Mouse (Mus musculus) kidney, postnatal 4 days (tissue): ENCODE measurements around the gene Gm47995.
"Not testable (repeated sequence)": the region's sequence is repeated elsewhere in the genome, so short reads cannot be mapped to it uniquely, and the experiment has no call there.

Source experiments
- DNase-seq, 2 experiments: peaks; one replicate each; pipeline ENCODE4 v3.0.0; 2021; ENCODE audit warnings: mixed read lengths in 2 of 2

The Gm47995 gene

DNA sequence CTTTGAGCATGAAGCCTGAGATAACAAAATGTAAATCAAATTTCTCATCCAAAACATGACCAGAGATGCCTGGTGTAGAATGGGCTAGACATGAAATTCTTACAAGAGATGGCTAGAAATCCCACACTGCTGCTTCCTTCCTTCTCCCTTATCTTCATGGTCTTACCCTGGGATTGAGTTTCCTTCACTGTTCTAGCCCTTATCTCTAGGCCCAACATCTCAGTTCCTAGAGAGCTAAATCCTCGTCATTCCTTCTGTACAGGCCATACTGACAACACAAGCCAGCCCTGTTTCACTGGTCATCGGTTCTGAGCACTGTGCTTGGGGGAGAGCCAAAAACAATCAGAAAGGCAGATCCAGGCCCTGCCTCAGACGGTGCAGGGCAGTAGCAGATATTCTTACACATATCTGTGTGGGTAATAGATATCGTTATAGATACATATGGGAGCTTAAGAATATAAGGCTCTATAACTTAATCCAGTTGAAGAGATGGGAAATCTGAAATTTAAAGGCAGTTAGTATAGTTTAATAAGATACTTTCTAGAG is 11.3 kb upstream of the Gm47995 start:
- not testable (repeated sequence) for DNase-seq

- DNase-seq, result no peak
Measured at GRCm38 (mm10) chr1:151188469-151188868, 9.8 kb upstream of the Gm47995 start.

GRCm38 (mm10) chr1:151192075-151192474 is 6.2 kb upstream of the Gm47995 start, which contains the start of gene Gm8947:
Gene Gm8947 (plus strand): TSS chr1:151192376.
- not testable (repeated sequence) for DNase-seq

DNA sequence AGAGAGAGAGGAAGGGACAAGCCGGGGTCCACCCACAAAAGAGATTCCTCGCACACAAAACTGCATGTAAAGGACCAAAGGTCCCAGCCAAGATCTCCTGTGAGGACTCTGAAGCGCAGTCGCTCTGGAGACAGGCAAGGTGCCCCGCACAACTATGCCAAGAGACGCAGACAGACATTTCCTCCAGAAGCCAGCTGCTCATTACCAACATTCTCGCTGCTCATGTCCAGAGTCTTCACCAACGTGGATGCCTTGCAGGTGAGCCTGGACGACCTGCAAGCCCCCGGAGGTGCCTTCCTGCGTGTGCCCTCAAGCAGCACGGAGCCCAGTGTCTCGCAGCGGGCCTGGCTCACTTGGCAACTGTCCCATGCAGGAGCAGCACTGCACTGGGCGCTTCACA is 5.5 kb upstream of the Gm47995 start:
- not testable (repeated sequence) for DNase-seq

- DNase-seq, result not testable (repeated sequence)
Measured at GRCm38 (mm10) chr1:151195986-151196385, 2.3 kb upstream of the Gm47995 start.

- not testable (repeated sequence) for DNase-seq
Measured at GRCm38 (mm10) chr1:151196690-151197089, 1.6 kb upstream of the Gm47995 start.

DNA sequence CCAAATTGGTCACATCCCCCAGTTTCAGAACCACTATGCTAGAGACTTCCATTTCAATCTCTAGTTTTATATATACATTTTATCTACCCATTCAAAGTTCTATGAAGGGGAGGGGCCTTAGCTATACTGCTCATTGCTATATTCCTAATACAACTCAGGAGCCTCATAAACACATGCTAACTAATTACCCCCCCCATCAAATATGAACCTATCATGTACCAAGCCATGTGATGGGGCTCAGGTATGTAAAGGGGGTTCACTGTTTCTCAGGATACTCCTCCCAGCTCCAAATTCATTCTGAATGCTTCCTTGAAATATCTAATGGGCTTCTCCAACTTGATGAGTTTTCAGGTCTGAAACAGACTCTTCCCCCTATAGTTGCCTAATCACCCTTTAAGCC is 2.4 kb downstream of the Gm47995 start:
- not testable (repeated sequence) for DNase-seq

DNA sequence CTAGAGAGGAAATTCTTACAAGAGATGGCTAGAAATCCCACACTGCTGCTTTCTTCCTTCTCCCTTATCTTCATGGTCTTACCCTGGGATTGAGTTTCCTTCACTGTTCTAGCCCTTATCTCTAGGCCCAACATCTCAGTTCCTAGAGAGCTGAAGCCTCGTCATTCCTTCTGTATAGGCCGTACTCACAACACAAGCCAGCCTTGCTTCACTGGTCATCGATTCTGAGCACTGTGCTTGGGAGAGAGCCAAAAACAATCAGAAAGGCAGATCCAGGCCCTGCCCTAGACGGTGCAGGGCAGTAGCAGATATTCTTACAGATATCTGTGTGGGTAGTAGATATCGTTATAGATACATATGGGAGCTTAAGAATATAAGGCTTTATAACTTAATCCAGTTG is 4.5 kb downstream of the Gm47995 start:
- not testable (repeated sequence) for DNase-seq

GRCm38 (mm10) chr1:151203818-151204217 is 5.6 kb downstream of the Gm47995 start, which contains the start of gene 3110040M04Rik:
Gene 3110040M04Rik (plus strand): TSS chr1:151204121.
- not testable (repeated sequence) for DNase-seq

GRCm38 (mm10) chr1:151208493-151208892 is 10.2 kb downstream of the Gm47995 start:
- not testable (repeated sequence) for DNase-seq

DNA sequence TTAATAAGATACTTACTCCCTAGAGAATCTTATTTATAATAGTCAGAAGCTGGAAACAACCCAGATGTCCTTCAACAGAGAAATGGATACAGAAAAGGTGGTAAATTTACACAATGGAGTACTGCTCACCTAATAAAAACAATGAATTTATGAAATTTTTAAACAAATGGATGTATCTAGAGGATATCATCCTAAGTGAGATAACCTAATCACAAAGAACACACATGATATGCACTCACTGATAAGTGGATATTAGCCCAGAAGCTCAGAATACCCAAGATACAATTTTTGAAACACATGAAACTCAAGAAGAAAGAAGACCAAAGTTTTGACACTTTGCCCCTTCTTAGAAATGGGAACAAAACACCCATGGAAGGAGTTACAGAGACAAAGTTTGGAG is 10.7 kb downstream of the Gm47995 start:
- DNase-seq, result not testable (repeated sequence)

DNA sequence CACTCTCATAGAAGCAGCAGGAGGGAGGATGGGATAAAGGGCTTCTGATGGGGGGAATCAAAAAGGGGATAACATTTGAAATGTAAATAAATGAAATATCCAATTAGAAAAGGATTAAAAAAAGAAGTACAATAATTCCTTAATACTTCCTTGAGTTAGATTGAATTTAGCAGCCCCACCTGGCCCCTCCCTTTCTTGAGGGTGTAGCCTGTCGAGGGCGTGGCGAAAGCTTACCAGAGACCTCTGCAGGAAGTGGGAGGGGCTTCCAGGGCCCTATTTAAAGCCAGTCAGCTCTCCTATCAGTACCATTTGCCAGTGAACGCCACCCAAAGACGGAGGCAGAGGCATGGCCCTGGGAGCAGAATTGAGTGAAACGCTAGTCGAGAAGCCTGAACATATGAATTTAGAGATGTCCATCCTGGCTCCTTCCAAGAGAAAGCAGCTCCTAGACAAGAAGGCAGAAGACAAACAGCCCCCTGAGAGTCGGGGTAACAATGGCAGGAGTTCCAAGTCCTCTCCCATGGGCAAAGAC is 11.6 kb downstream of the Gm47995 start, which contains the start of gene Gm47996:
TSS of gene Gm47996 (plus strand) at position 308 of the 532 bp plus-strand sequence.
- not testable (repeated sequence) for DNase-seq

DNA sequence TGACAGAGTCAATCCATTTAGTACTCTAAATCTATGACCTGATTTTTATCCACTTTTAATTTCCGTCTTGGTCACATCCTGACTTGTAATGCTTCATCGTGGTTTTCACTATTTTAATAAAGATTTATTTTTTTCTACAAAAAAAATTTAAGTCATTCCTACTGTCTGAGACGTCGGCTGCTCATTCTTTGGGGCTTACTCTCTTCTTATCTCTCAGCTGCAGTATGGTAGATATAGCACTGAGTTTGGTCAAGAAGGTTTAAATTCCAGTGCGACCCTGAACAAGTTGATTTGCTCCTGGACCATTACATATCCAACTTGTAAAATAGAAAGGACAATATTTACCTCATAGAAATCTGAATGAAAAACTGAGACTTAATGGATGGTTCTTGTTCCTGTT is 13.4 kb downstream of the Gm47995 start:
- DNase-seq, result not testable (repeated sequence)

- DNase-seq, result no peak
Measured at GRCm38 (mm10) chr1:151214862-151215261, 16.6 kb downstream of the Gm47995 start.

DNA sequence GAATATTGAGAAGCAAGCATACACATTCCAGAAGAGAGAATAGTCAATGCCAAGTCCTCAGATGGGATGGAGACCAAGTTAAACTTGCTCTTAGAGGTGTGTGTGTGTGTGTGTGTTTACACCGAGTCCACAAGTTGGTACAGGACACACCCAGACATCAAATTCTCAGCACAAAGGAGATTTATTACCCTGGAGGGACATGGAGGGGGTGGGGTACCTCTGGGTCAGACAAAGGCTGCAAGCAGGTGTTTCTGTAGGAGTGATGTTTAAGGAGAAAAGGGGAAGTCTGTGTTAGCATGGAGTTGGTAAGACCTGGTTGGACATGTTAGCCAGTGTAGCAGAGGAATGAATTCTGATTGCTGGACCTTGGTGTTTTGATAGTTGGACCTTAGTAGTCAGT is 17.7 kb downstream of the Gm47995 start:
- DNase-seq, result peak in 1 of 2 experiments; percentile 22

GRCm38 (mm10) chr1:151216417-151216816 is 18.2 kb downstream of the Gm47995 start:
- peak; percentile 42 to 66 for DNase-seq

- no peak for DNase-seq
Measured at GRCm38 (mm10) chr1:151219045-151219444, 20.8 kb downstream of the Gm47995 start.

GRCm38 (mm10) chr1:151220098-151220497 is 21.9 kb downstream of the Gm47995 start:
- no peak for DNase-seq

DNA sequence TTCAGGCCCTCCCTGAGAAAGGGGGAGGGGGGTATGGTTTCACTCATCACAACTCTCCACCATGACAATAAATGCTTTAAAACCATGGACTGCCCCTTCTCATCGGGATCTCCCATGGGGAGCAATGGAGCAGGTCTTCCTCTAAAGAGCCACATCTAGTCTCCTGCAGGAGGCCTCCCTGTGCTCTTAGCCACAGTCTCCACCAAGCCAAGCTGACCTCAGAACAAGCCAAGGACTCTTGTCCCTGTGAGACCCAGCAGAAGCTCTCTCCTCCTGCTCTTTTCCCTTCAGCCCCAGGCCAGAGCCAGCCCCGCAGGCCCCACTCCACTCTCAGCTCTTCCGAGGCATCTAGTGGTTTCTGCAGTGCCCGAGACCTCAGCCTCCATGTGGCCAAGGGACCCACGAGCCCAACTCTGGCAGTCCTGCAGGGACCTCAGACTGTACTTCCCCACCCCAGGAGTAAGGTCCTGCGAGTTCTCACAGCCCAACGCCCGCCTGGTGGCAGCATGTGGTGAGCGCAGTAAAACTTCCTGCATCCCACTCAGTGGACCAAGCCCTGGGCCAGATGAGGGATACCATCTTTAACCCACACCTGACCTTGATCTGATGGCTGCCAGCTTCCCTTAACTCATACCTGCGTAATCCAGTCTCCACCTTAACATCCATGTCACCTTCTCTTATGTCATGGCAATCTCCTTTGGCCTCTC is 24.5 kb downstream of the Gm47995 start:
- DNase-seq, result no peak

- no peak for DNase-seq
Measured at GRCm38 (mm10) chr1:151223377-151223776, 25.1 kb downstream of the Gm47995 start.

- no peak for DNase-seq
Measured at GRCm38 (mm10) chr1:151224536-151224935, 26.3 kb downstream of the Gm47995 start.

DNA sequence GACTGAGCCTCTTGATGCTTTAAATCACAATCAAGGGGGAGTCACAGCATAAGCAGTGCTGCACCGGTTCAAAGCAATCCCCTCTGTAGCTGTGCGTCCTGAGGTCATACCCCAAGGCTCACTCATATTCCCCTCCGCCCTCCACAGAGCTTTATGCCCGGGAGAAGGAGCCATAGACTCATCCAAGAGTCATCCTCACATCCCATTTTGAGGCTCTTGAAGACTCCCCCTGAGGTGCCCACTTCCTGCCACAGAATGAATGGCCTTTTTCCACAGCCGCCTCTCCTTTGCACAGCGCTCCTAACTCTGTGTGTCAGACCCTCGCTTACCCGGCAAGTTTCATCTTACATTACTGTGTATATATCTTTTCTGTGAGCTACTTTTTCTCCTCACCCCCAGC is 29.3 kb downstream of the Gm47995 start:
- no peak for DNase-seq

GRCm38 (mm10) chr1:151228320-151228989 is 30.2 kb downstream of the Gm47995 start:
- no peak for DNase-seq
